Mouse (Mus musculus) liver, postnatal 0 days (tissue): ENCODE data around the gene Zbtb5. TPM values are rescaled to one million over a fixed set of nuclear protein-coding genes. Genes with fewer than 3 reads are reported as not detected.

ENCODE experiments used
- ATAC-seq: fragments of 200-750 bp; cut with Nextera tagmentation; 2 replicates; pipeline ENCODE4 v1.8.0; 2017; ENCODE audit warnings: mild to moderate bottlenecking, moderate library complexity
- DNase-seq: peaks from one replicate; pipeline ENCODE4 v3.0.0-alpha.2; 2016
- H3K27ac ChIP-seq: fragments of 300-500 bp; sonication (generic); 2 replicates; pipeline ENCODE4 v1.5.1; 2014; ENCODE audit warnings: antibody characterized with exemption, moderate library complexity, mild to moderate bottlenecking, low read depth
- H3K27me3 ChIP-seq: fragments of 300-500 bp; sonication (generic); 2 replicates; pipeline ENCODE4 v1.6.1; 2014; ENCODE audit warnings: low read length, control low read depth, mixed read lengths; ENCODE audit not compliant: insufficient read depth
- H3K36me3 ChIP-seq: fragments of 300-500 bp; sonication (generic); replicated peaks from 2 replicates; pipeline ENCODE4 v1.6.1; 2014; ENCODE audit warnings: mild to moderate bottlenecking, control low read depth, low read length, moderate library complexity, mixed read lengths; ENCODE audit not compliant: insufficient read depth
- H3K4me1 ChIP-seq: fragments of 300-500 bp; sonication (generic); 2 replicates; pipeline ENCODE4 v1.6.1; 2014; ENCODE audit warnings: antibody characterized with exemption, mild to moderate bottlenecking, control low read depth; ENCODE audit not compliant: insufficient read depth
- H3K4me2 ChIP-seq: fragments of 300-500 bp; sonication (generic); 2 replicates; pipeline ENCODE4 v1.6.1; 2014; ENCODE audit warnings: low read depth, mild to moderate bottlenecking, low read length, moderate library complexity, mixed read lengths
- H3K4me3 ChIP-seq: fragments of 300-500 bp; sonication (generic); 2 replicates; pipeline ENCODE4 v1.5.1; 2014; ENCODE audit warnings: low read depth, low read length
- H3K9ac ChIP-seq: fragments of 300-500 bp; sonication (generic); replicated peaks from 2 replicates; pipeline ENCODE4 v1.6.1; 2014; ENCODE audit warnings: mild to moderate bottlenecking, moderate library complexity
- H3K9me3 ChIP-seq: fragments of 300-500 bp; sonication (generic); 2 replicates; pipeline ENCODE4 v1.6.1; 2016; ENCODE audit warnings: mild to moderate bottlenecking, control low read depth, low read length, mixed read lengths
- CTCF ChIP-seq: sonication (generic); IDR thresholded peaks from 2 replicates; pipeline ENCODE4 v1.5.1; 2016; ENCODE audit warnings: antibody characterized with exemption, low read depth
- EP300 ChIP-seq: IDR thresholded peaks from 2 replicates; pipeline ENCODE4 v1.6.1; 2016; ENCODE audit warnings: antibody characterized with exemption, low read depth, mild to moderate bottlenecking
- WGBS: fragments of 180-500 bp; shearing (Covaris S2); extraction: QIAGEN DNeasy Blood & Tissue Kit; methylation state at CpG from one replicate; pipeline ENCODE4 v1.1.7; 2014; ENCODE audit not compliant: insufficient replicate concordance; 5-methylcytosine and 5-hydroxymethylcytosine counted together
- polyA plus RNA-seq: library from polyadenylated mRNA; unstranded; fragments of >200 nt; fragmentation: Nextera tagmentation; extraction: Ambion mirVana; gene quantifications from 2 replicates; pipeline ENCODE4 v1.2.1, GENCODE M21; 2015

Gene Zbtb5
- 5.4 and 6.5 TPM in 2 replicates for polyA plus RNA-seq

DNA sequence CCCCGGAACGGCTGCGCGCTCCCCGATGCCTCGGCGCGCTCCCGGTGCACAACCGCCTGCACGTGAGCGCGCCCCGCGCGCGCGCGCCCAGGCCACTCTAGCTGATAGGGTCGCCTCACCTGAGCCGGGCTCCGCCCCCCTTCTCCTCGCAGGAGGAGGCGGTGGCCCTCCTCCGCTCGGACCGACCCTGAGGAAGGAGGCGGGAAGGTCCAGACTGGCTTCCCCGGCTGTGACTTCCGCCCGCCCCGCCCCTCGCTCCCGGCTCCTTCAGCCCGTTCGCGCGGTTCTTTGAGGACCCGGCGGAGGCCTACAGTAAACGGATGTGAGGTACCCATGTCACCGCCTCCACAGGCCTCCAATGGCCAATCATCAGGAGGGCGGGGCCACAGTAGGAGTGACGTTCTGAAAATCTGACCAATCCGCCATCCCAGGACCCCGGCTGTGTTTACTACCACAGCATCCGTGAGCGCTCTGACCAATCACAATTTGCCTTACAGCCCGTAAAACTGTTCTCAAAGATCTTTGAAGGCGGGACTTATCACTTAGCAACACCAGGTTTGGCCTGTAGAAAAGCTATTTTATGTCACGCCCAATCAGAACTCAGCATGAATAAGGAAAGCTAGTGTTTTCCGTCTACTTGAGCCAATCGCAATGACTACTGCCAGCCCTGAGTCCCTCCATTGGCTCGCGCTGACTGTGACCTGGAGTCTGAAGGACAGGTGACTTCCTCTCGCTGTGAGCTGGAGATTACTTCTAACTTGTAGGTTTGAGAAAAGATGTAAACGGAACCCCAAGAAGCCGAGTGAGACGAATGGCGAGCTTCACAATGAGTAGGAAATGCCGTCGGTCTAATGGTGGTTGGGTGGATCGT, at the start of gene Zbtb5:
Gene Zbtb5, minus strand, starts transcription at position 308 of the 871 bp plus-strand sequence.
- H3K36me3 ChIP-seq: no peaks in the 10 kb centered on the region
- peak within 1 kb of the TSS; percentile 100 for H3K27ac ChIP-seq
- TF ChIP-seq CTCF: no peak
- TF ChIP-seq EP300: no peak; the same call in 1 of the 2 replicates
- H3K4me1 ChIP-seq: peaks cover 22% of the 10 kb centered on the region
- H3K9me3 ChIP-seq: no peaks in the 10 kb centered on the region
- ATAC-seq (peak; percentile 95), DNase-seq (peak; percentile 99)
- H3K27me3 ChIP-seq: no peaks in the 10 kb centered on the region
- peak within 1 kb of the TSS; percentile 84 for H3K4me3 ChIP-seq
- H3K9ac ChIP-seq: peak within 1 kb of the TSS; percentile 87
- peak within 1 kb of the TSS; percentile 95 for H3K4me2 ChIP-seq
- 2% methylated on average over 51 of the region's 63 CpGs for WGBS

DNA sequence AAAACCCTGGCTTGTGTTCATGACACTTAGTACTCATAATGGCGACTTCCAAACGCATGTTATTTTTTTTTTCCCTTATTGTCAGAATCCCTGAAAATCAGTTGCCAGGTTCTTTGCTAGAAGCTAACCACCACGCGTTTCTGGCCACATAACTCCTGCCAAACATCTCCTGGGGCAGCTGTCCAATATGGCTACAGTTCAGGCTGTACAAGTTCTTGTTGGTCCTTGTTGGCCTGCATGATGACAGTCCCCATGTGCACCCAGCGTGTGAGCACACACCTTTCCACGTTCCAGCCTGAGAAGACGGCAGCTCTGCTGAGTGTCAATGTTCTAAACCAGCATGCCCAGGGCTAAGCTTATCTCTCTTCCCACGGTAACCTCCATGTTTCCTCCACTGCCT, 43.2 kb upstream of the Zbtb5 start:
- 73% methylated on average over 8 of the region's 8 CpGs for WGBS
- Histone ChIP-seq H3K9ac (no peak overlapping the region), H3K4me2 (no peak overlapping the region), H3K4me3 (no peak overlapping the region), H3K27me3 (no peaks in the 10 kb centered on the region), H3K27ac (no peak overlapping the region), H3K9me3 (no peaks in the 10 kb centered on the region), H3K4me1 (no peaks in the 10 kb centered on the region), H3K36me3 (peaks cover 9% of the 10 kb centered on the region; the same call in 1 of the 2 replicates)
- ATAC-seq: no peak
- DNase-seq: no peak
- no peak for TF ChIP-seq CTCF
- TF ChIP-seq EP300: no peak

DNA sequence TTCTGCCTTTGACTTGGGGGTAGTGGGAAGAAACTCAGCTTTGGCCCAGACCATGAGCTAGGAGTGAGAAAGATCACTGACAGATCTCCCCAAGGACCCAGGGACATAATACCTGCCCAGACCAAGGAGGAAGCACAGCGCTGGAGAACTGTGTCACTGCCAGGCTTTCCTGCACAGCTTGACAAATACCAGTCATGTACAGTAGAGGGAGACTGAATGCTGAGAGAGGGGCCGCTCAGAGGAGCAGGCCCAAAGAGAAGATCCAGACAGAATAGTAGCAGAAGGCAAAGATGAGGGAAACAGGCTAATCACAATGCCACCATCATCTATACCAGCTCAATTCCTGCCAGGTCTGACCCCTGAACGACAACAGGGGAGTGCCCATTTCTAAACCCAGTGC, 42.6 kb upstream of the Zbtb5 start:
- 42% methylated on average over 3 of the region's 3 CpGs for WGBS
- no peak for DNase-seq
- ATAC-seq: no peak
- TF ChIP-seq EP300: no peak
- TF ChIP-seq CTCF: peak; percentile 64
- H3K4me1 ChIP-seq: no peaks in the 10 kb centered on the region
- H3K27me3 ChIP-seq: no peaks in the 10 kb centered on the region
- H3K27ac ChIP-seq: no peak overlapping the region
- H3K9ac ChIP-seq: no peak overlapping the region
- H3K4me3 ChIP-seq: no peak overlapping the region
- H3K9me3 ChIP-seq: no peaks in the 10 kb centered on the region
- H3K4me2 ChIP-seq: no peak overlapping the region
- H3K36me3 ChIP-seq: peaks cover 9% of the 10 kb centered on the region; the same call in 1 of the 2 replicates

- Histone ChIP-seq H3K27me3 (no peaks in the 10 kb centered on the region), H3K27ac (no peak overlapping the region), H3K36me3 (peaks cover 6% of the 10 kb centered on the region), H3K9ac (no peak overlapping the region), H3K4me2 (no peak overlapping the region), H3K9me3 (no peaks in the 10 kb centered on the region), H3K4me1 (no peaks in the 10 kb centered on the region), H3K4me3 (no peak overlapping the region)
- DNase-seq (no peak), ATAC-seq (no peak)
- WGBS: 85% methylated on average over 9 of the region's 9 CpGs
- no peak for TF ChIP-seq EP300
- TF ChIP-seq CTCF: no peak
These were observed 35.7 kb upstream of the Zbtb5 start for GRCm38 (mm10) chr4:45047956-45048355.

GRCm38 (mm10) chr4:45047286-45047887, 35.2 kb upstream of the Zbtb5 start:
- H3K27ac ChIP-seq: no peak overlapping the region
- DNase-seq: no peak
- H3K4me1 ChIP-seq: no peaks in the 10 kb centered on the region
- H3K27me3 ChIP-seq: no peaks in the 10 kb centered on the region
- 82% methylated on average over 9 of the region's 9 CpGs for WGBS
- H3K9me3 ChIP-seq: no peaks in the 10 kb centered on the region
- no peak overlapping the region for H3K4me2 ChIP-seq
- no peak overlapping the region for H3K9ac ChIP-seq
- H3K36me3 ChIP-seq: peaks cover 6% of the 10 kb centered on the region
- H3K4me3 ChIP-seq: no peak overlapping the region
- no peak for ATAC-seq
- TF ChIP-seq EP300 (no peak), CTCF (no peak)

GRCm38 (mm10) chr4:45046679-45047078, 34.5 kb upstream of the Zbtb5 start:
- H3K4me3 ChIP-seq: no peak overlapping the region

More at GRCm38 (mm10) chr4:45046679-45047078, 34.5 kb upstream of the Zbtb5 start:
- Histone ChIP-seq H3K4me2 (no peak overlapping the region), H3K9me3 (no peaks in the 10 kb centered on the region), H3K36me3 (peaks cover 6% of the 10 kb centered on the region), H3K27ac (no peak overlapping the region), H3K27me3 (no peaks in the 10 kb centered on the region), H3K4me1 (no peaks in the 10 kb centered on the region), H3K9ac (no peak overlapping the region)
- TF ChIP-seq EP300 (no peak), CTCF (no peak)
- ATAC-seq (no peak), DNase-seq (no peak)
- 86% methylated on average over 5 of the region's 5 CpGs for WGBS
